Mouse (Mus musculus): ENCODE results near the gene Qk. TPM values are rescaled to one million over a fixed set of nuclear protein-coding genes. Genes with fewer than 3 reads are reported as not detected.

The Qk gene
- polyA plus RNA-seq, 1 experiment from 2014 or later: 49.3 TPM

DNA sequence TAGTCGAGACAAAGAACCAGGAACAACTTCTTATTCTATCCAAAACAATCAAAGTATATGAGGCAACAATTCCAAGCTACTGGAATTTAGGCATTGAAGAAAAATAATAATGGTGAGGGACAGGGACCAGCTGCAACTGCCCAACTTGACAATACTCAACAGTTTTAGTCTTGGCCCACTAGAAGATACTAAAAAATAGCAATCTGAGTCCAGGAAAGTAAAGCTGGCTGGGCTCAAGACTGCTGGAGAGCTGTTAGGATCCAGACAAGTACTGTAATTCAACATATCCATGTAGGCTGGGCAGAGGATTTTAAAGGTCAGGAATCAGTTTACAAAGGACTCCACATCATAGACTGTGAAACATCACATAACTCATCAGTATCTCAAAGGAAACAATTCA is 79.6 kb downstream of the Qk start:
- Histone ChIP-seq H3K27ac (ENCODE audit: low read depth, low read length) (no peak overlapping the region), H3K36me3 (ENCODE audit: control insufficient read depth, insufficient read depth, low read length) (no peaks in the 10 kb centered on the region; the same call in 1 of the 2 replicates), H3K27me3 (ENCODE audit: control insufficient read depth, insufficient read depth, low read length) (no peaks in the 10 kb centered on the region), H3K4me2 (replicated peaks; ENCODE audit: low read depth, low read length) (no peak overlapping the region), H3K9ac (ENCODE audit: low read depth, low read length) (no peak overlapping the region), H3K4me3 (ENCODE audit: low read length) (no peak overlapping the region), H3K9me3 (ENCODE audit: control insufficient read depth, low read length) (no peaks in the 10 kb centered on the region), H3K4me1 (ENCODE audit: control insufficient read depth, insufficient read depth, low read length) (0 out of 2 replicates have a peak, but pooled peaks cover 3% of the 10 kb centered on the region)
- ATAC-seq (ENCODE audit: low FRiP score, low TSS enrichment): no peak
- 81% methylated on average over 1 of the region's 1 CpGs for WGBS

DNA sequence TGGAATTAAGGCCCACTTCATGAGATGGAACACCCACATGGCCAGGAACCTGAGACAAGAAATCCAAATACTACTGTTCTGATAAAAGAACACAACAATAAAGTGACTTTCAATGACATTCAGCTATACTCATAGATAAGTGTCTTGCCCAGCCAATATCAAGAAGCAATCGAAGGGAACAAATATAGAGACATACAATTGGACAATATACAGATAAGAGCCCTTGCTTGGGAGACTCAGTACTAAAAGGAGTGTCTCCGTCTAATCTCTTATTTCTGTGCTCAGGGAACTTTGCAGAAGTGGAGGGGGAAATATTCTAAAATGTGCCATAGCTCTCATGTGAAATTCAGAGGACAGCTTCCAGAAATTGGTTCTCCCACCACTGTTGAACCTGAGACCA is 83.1 kb downstream of the Qk start:
- H3K9me3 ChIP-seq (ENCODE audit: control insufficient read depth, low read length): no peaks in the 10 kb centered on the region
- no peak for ATAC-seq (ENCODE audit: low FRiP score, low TSS enrichment)
- no peak overlapping the region for H3K9ac ChIP-seq (ENCODE audit: low read depth, low read length)
- WGBS: 95% methylated on average over 2 of the region's 2 CpGs
- H3K4me2 ChIP-seq (replicated peaks; ENCODE audit: low read depth, low read length): no peak overlapping the region
- H3K4me3 ChIP-seq (ENCODE audit: low read length): no peak overlapping the region
- no peak overlapping the region for H3K27ac ChIP-seq (ENCODE audit: low read depth, low read length)
- no peaks in the 10 kb centered on the region; the same call in 1 of the 2 replicates for H3K36me3 ChIP-seq (ENCODE audit: control insufficient read depth, insufficient read depth, low read length)
- H3K27me3 ChIP-seq (ENCODE audit: control insufficient read depth, insufficient read depth, low read length): no peaks in the 10 kb centered on the region
- H3K4me1 ChIP-seq (ENCODE audit: control insufficient read depth, insufficient read depth, low read length): 0 out of 2 replicates have a peak, but pooled peaks cover 3% of the 10 kb centered on the region

DNA sequence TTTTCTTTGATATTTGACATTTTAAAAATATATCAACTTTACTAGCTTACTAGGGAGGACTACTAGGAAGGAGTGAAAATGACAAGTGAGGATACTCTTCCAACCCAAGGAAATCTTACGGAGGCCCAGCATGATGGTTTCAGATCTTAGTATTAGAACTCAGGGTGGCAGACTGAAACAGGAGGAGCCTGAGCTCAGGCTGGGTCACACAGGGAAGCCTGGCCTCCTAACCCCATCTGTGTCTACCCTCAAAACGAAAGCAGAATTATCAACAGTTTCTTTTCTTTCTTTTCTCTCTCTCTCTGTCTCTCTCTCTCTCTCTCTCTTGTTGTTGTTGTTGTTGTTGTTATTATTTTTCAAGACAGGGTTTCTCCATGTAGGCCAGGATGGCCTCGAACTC is 87.2 kb downstream of the Qk start:
- 86% methylated on average over 3 of the region's 3 CpGs for WGBS
- Histone ChIP-seq H3K4me2 (replicated peaks; ENCODE audit: low read depth, low read length) (no peak overlapping the region), H3K27ac (ENCODE audit: low read depth, low read length) (no peak overlapping the region), H3K4me3 (ENCODE audit: low read length) (no peak overlapping the region), H3K27me3 (ENCODE audit: control insufficient read depth, insufficient read depth, low read length) (no peaks in the 10 kb centered on the region), H3K4me1 (ENCODE audit: control insufficient read depth, insufficient read depth, low read length) (no peaks in the 10 kb centered on the region), H3K9me3 (ENCODE audit: control insufficient read depth, low read length) (no peaks in the 10 kb centered on the region), H3K36me3 (ENCODE audit: control insufficient read depth, insufficient read depth, low read length) (no peaks in the 10 kb centered on the region; the same call in 1 of the 2 replicates), H3K9ac (ENCODE audit: low read depth, low read length) (no peak overlapping the region)
- ATAC-seq (ENCODE audit: low FRiP score, low TSS enrichment): no peak

DNA sequence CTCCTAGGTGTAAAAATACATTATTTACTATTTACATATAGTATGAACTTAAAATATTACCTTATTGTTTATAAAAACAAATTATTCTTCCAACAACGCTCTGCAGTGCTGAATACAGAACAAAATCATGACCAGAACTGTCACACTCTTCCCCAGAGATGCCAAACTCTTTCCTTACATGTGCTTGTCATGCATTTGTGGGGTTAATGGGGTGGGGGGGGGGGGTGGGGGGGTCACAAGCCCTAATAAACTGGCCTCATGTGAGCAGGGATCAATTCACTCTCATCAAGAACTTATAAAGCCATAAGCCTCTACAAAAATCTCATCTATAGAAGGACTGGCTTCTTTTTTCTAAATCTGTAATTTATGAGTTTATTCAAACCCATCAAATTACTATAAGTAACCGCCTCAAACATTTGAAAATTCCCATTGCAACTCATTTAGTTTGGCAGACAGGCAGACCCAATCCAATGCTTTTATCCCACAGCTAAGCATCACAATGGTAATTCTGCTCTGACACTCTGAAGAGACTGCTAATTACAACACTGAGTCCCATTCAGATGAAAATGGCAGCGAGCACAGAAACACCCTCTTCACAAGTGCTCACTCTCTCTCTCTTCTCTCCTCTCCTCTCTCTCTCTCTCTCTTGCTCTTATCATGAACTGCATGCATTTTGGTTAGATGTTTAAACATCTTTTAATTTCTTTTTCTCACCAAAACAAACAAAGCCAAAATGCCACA is 91.7 kb downstream of the Qk start:
- Histone ChIP-seq H3K4me2 (replicated peaks; ENCODE audit: low read depth, low read length) (no peak overlapping the region), H3K4me3 (ENCODE audit: low read length) (no peak overlapping the region), H3K9me3 (ENCODE audit: control insufficient read depth, low read length) (no peaks in the 10 kb centered on the region), H3K27me3 (ENCODE audit: control insufficient read depth, insufficient read depth, low read length) (no peaks in the 10 kb centered on the region), H3K4me1 (ENCODE audit: control insufficient read depth, insufficient read depth, low read length) (no peaks in the 10 kb centered on the region), H3K27ac (ENCODE audit: low read depth, low read length) (no peak overlapping the region), H3K9ac (ENCODE audit: low read depth, low read length) (no peak overlapping the region), H3K36me3 (ENCODE audit: control insufficient read depth, insufficient read depth, low read length) (no peaks in the 10 kb centered on the region)
- WGBS: 63% methylated on average over 3 of the region's 3 CpGs
- ATAC-seq (ENCODE audit: low FRiP score, low TSS enrichment): no peak

DNA sequence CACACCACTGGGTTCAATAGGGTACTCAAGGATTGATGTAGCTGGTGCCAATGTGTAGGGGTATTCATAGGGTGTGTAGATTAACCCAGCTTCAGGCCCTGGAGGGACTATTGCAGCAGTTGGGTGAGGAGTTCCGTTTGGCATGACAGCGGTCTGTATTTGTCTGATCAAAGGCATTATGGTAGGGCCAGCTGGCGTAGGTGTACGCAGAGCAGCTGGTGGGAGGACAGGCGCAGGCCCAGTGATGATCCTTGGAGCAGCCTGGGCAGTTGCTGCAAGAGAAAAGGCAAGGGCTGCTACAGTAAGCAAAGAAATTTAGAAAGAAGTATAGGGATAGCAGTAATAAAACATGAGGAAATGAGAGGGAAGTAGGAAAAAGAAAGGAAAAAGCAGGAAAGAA is 103.5 kb downstream of the Qk start:
- H3K27ac ChIP-seq (ENCODE audit: low read depth, low read length): no peak overlapping the region
- H3K9ac ChIP-seq (ENCODE audit: low read depth, low read length): no peak overlapping the region
- no peak for ATAC-seq (ENCODE audit: low FRiP score, low TSS enrichment)
- WGBS: 88% methylated on average over 5 of the region's 5 CpGs
- no peaks in the 10 kb centered on the region for H3K27me3 ChIP-seq (ENCODE audit: control insufficient read depth, insufficient read depth, low read length)
- no peaks in the 10 kb centered on the region for H3K9me3 ChIP-seq (ENCODE audit: control insufficient read depth, low read length)
- peaks cover 26% of the 10 kb centered on the region for H3K36me3 ChIP-seq (ENCODE audit: control insufficient read depth, insufficient read depth, low read length)
- no peak overlapping the region for H3K4me2 ChIP-seq (replicated peaks; ENCODE audit: low read depth, low read length)
- H3K4me1 ChIP-seq (ENCODE audit: control insufficient read depth, insufficient read depth, low read length): no peaks in the 10 kb centered on the region
- H3K4me3 ChIP-seq (ENCODE audit: low read length): no peak overlapping the region

DNA sequence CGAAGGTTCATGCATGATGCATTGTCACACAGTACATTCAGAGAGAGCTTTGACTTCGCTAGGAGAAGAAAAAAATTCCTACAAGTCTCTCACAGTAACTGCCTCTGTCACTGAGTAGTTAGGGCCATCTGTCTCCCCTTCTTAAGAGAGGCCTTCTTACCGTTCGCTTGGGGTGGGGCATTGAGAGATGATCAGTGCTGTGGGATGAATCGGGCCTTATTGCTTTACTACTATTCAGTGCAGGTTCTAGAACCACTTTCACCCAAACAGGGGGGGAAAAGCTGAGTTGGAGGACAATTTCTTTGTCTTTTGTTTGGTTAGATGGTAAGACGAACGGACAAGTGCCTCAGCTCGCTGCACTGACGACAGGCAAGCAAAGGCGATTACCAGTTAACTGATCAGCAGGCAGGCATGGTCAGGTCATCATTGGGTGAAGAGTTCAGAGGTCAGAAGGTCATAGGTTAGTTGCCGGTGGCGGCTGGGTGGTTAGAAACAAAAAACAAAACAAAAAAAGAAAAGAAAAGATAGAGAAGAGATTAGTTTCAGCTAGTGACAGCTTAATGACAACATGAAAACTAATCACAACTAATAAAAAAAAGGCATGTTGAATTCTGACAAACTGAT is 110.4 kb downstream of the Qk start:
- Histone ChIP-seq H3K27me3 (ENCODE audit: control insufficient read depth, insufficient read depth, low read length) (no peaks in the 10 kb centered on the region), H3K9ac (ENCODE audit: low read depth, low read length) (no peak overlapping the region), H3K4me1 (ENCODE audit: control insufficient read depth, insufficient read depth, low read length) (no peaks in the 10 kb centered on the region), H3K4me2 (replicated peaks; ENCODE audit: low read depth, low read length) (no peak overlapping the region), H3K27ac (ENCODE audit: low read depth, low read length) (no peak overlapping the region), H3K9me3 (ENCODE audit: control insufficient read depth, low read length) (no peaks in the 10 kb centered on the region), H3K4me3 (ENCODE audit: low read length) (no peak overlapping the region), H3K36me3 (ENCODE audit: control insufficient read depth, insufficient read depth, low read length) (peaks cover 26% of the 10 kb centered on the region)
- 42% methylated on average over 12 of the region's 12 CpGs for WGBS
- ATAC-seq (ENCODE audit: low FRiP score, low TSS enrichment): no peak

DNA sequence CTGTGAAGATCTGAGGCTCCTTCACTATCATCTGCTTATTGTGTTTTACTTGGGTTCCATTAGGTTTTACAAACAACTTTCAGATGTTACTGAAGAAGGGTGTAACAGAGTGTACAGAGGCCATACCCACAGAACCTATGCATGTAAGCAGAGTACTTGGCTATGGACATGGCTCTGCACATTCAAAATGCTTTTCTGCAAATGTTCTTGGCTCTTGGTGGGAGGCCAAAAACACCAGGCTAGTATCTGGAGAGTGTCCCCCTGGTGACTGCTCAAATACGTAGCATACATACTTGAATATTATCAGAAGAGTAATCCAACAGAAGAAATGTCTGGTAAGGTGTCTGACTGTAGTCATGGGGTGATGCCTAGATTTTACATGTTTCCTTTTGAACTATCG is 121.0 kb downstream of the Qk start:
- no peak overlapping the region for H3K9ac ChIP-seq (ENCODE audit: low read depth, low read length)
- H3K27me3 ChIP-seq (ENCODE audit: control insufficient read depth, insufficient read depth, low read length): no peaks in the 10 kb centered on the region
- H3K9me3 ChIP-seq (ENCODE audit: control insufficient read depth, low read length): no peaks in the 10 kb centered on the region
- no peak overlapping the region for H3K4me2 ChIP-seq (replicated peaks; ENCODE audit: low read depth, low read length)
- peaks cover 5% of the 10 kb centered on the region; the same call in 1 of the 2 replicates for H3K36me3 ChIP-seq (ENCODE audit: control insufficient read depth, insufficient read depth, low read length)
- no peak overlapping the region for H3K27ac ChIP-seq (ENCODE audit: low read depth, low read length)
- 85% methylated on average over 2 of the region's 2 CpGs for WGBS
- ATAC-seq (ENCODE audit: low FRiP score, low TSS enrichment): no peak
- no peaks in the 10 kb centered on the region for H3K4me1 ChIP-seq (ENCODE audit: control insufficient read depth, insufficient read depth, low read length)
- no peak overlapping the region for H3K4me3 ChIP-seq (ENCODE audit: low read length)

DNA sequence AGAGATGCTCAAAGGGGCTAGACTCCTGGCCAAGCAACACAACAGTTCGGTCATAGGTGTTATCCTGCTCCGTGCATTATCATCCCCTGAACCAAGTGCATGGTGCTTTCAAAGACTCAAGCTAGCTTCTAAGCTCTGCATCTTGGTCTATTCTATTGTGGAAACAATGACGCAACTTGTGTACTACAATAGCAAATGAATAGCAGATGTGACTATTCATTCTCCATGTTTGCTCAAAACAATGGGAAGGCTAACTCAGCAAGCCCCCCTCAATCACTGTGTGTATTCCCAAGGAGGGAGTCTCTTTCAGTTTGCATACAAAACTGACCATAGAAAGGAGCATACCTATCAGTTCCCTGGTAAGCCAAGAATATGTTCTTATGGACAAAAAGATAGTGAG is 121.4 kb downstream of the Qk start:
- peaks cover 5% of the 10 kb centered on the region; the same call in 1 of the 2 replicates for H3K36me3 ChIP-seq (ENCODE audit: control insufficient read depth, insufficient read depth, low read length)
- H3K9me3 ChIP-seq (ENCODE audit: control insufficient read depth, low read length): no peaks in the 10 kb centered on the region
- H3K4me1 ChIP-seq (ENCODE audit: control insufficient read depth, insufficient read depth, low read length): no peaks in the 10 kb centered on the region
- no peaks in the 10 kb centered on the region for H3K27me3 ChIP-seq (ENCODE audit: control insufficient read depth, insufficient read depth, low read length)
- no peak for ATAC-seq (ENCODE audit: low FRiP score, low TSS enrichment)
- H3K27ac ChIP-seq (ENCODE audit: low read depth, low read length): no peak overlapping the region
- 97% methylated on average over 3 of the region's 3 CpGs for WGBS
- no peak overlapping the region for H3K4me2 ChIP-seq (replicated peaks; ENCODE audit: low read depth, low read length)
- no peak overlapping the region for H3K4me3 ChIP-seq (ENCODE audit: low read length)
- no peak overlapping the region for H3K9ac ChIP-seq (ENCODE audit: low read depth, low read length)

DNA sequence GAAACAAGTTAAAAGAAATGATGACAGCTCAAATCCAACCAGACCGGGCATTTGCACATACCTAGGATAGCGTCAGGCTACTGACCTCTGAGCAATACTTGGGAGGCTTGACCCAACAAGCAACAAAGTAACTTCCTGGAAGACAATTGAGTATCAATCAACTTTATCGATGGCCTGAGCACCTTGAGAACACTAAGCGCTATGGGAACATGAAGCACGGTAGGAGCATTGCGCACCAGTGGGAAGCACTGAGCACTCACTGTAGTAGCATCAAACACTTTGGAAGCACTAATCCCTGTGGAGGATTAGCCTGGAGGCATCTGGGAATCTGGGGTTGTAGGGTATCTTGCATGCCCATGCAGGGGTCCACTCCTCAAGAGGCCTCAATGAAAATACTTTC is 124.0 kb downstream of the Qk start:
- Histone ChIP-seq H3K4me1 (ENCODE audit: control insufficient read depth, insufficient read depth, low read length) (no peaks in the 10 kb centered on the region), H3K9ac (ENCODE audit: low read depth, low read length) (no peak overlapping the region), H3K9me3 (ENCODE audit: control insufficient read depth, low read length) (no peaks in the 10 kb centered on the region), H3K4me3 (ENCODE audit: low read length) (no peak overlapping the region), H3K27ac (ENCODE audit: low read depth, low read length) (no peak overlapping the region), H3K27me3 (ENCODE audit: control insufficient read depth, insufficient read depth, low read length) (no peaks in the 10 kb centered on the region), H3K36me3 (ENCODE audit: control insufficient read depth, insufficient read depth, low read length) (no peaks in the 10 kb centered on the region; the same call in 1 of the 2 replicates), H3K4me2 (replicated peaks; ENCODE audit: low read depth, low read length) (no peak overlapping the region)
- ATAC-seq (ENCODE audit: low FRiP score, low TSS enrichment): no peak
- 96% methylated on average over 6 of the region's 6 CpGs for WGBS
